ENCODE assay signal across 9 mouse cellular contexts in the genomic region with DNA sequence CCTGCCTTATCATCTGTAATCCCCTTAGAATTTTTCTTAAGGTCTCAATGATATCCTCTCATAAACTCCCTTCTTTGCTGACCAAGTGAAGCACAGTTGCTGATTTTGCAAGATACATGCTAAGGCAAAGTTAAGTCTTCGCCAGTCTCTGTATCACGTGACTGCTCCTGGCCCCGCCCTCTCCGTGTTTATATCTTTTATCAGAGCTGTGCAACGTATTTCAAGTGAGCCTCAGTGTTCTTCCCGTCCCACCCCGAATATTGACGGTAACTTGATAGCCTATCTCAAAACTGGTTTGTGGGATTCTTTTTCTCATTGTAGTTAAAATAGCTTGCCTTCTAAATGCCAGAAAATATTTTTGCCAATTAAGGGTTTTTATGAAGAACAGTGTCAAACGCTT. TPM values are rescaled to one million over a fixed set of nuclear protein-coding genes. Genes with fewer than 3 reads are reported as not detected.
A peak's percentile ranks its signal among the peaks of the same experiment; 100 is the strongest.
DNase-seq lines count a peak whose midpoint lies in the region; ATAC-seq and TF ChIP-seq lines count a peak whose summit lies in the region.
"Had no signal": no experiment of that assay in that cellular context is flagged by ENCODE, and none has a peak within 500 bp of the region (broad histone marks: within the 10 kb centered on the region; RNA-seq: fewer than 3 reads in every experiment).

No protein-coding gene starts in this region.

- ATAC-seq in hindbrain, embryonic 13.5 days (ENCODE audit: low FRiP score), result no peak
- no peak for ATAC-seq in embryonic facial prominence, embryonic 11.5 days (replicated peaks; ENCODE audit: insufficient number of reproducible peaks, low FRiP score, low TSS enrichment, low read depth)
- peak; percentile 68; the same call in 1 of the 2 replicates for ATAC-seq in heart, embryonic 12.5 days (ENCODE audit: insufficient number of reproducible peaks, low FRiP score)
- no peak for ATAC-seq in kidney, postnatal 0 days (replicated peaks; ENCODE audit: low FRiP score, low read depth)
- ATAC-seq: Patski had no signal

- DNase-seq in hindbrain, embryonic 10.5 days (ENCODE audit: low spot score), result no peak
- peak; percentile 28 for DNase-seq in embryonic facial prominence, embryonic 11.5 days (ENCODE audit: low spot score)
- peak; percentile 82 for DNase-seq in kidney, postnatal 0 days (ENCODE audit: low spot score)
- DNase-seq in lung, postnatal 4 days, result peak; percentile 69 to 78
- DNase-seq in thymus, postnatal 25 days, result peak; percentile 68
- DNase-seq in cerebellum, adult 8-10 months, result no peak

- no peak for TF ChIP-seq CTCF in kidney, postnatal 0 days (IDR thresholded peaks at IDR 0.05; ENCODE audit: low read depth)

- no peaks in the 10 kb centered on the region for H3K9me3 ChIP-seq in hindbrain, embryonic 13.5 days
- H3K9me3 ChIP-seq in hindbrain, embryonic 10.5 days, result no peaks in the 10 kb centered on the region
- H3K9me3 ChIP-seq in embryonic facial prominence, embryonic 11.5 days (replicated peaks; ENCODE audit: control insufficient read depth, low read length), result no peaks in the 10 kb centered on the region
- H3K9me3 ChIP-seq in heart, embryonic 12.5 days (replicated peaks), result no peaks in the 10 kb centered on the region
- no peaks in the 10 kb centered on the region for H3K9me3 ChIP-seq in kidney, postnatal 0 days (replicated peaks; ENCODE audit: low read length)

- no peak overlapping the region for H3K27ac ChIP-seq in hindbrain, embryonic 13.5 days
- no peak overlapping the region for H3K27ac ChIP-seq in hindbrain, embryonic 10.5 days
- no peak overlapping the region for H3K27ac ChIP-seq in embryonic facial prominence, embryonic 11.5 days (replicated peaks; ENCODE audit: low read depth, low read length)
- peak overlapping the region; percentile 78 for H3K27ac ChIP-seq in heart, embryonic 12.5 days (ENCODE audit: poor library complexity, severe bottlenecking)
- H3K27ac ChIP-seq in kidney, postnatal 0 days, result peak overlapping the region; percentile 72

- H3K4me2 ChIP-seq in hindbrain, embryonic 13.5 days, result peak overlapping the region; percentile 22
- no peak overlapping the region for H3K4me2 ChIP-seq in embryonic facial prominence, embryonic 11.5 days (ENCODE audit: low read depth, low read length)
- H3K4me2 ChIP-seq in heart, embryonic 12.5 days, result peak overlapping the region; percentile 56
- H3K4me2 ChIP-seq in kidney, postnatal 0 days (ENCODE audit: low read length), result peak overlapping the region; percentile 53

- H3K27me3 ChIP-seq in hindbrain, embryonic 13.5 days, result no peaks in the 10 kb centered on the region
- H3K27me3 ChIP-seq in hindbrain, embryonic 10.5 days (ENCODE audit: insufficient read depth, poor library complexity, severe bottlenecking), result no peaks in the 10 kb centered on the region
- H3K27me3 ChIP-seq in embryonic facial prominence, embryonic 11.5 days (ENCODE audit: control insufficient read depth, insufficient read depth, low read length), result no peaks in the 10 kb centered on the region
- H3K27me3 ChIP-seq in heart, embryonic 12.5 days (replicated peaks), result no peaks in the 10 kb centered on the region
- no peaks in the 10 kb centered on the region for H3K27me3 ChIP-seq in kidney, postnatal 0 days (ENCODE audit: insufficient read depth, low read length)
- H3K27me3 ChIP-seq: Patski had no signal

- no peak overlapping the region for H3K9ac ChIP-seq in hindbrain, embryonic 13.5 days
- H3K9ac ChIP-seq in embryonic facial prominence, embryonic 11.5 days (replicated peaks; ENCODE audit: low read length), result no peak overlapping the region; the same call in 1 of the 2 replicates
- no peak overlapping the region for H3K9ac ChIP-seq in heart, embryonic 12.5 days
- H3K9ac ChIP-seq in kidney, postnatal 0 days (ENCODE audit: low read depth, low read length), result 0 out of 2 replicates have a peak overlapping the region, but pooled peaks have one; percentile 36

- H3K36me3 ChIP-seq in hindbrain, embryonic 13.5 days, result no peaks in the 10 kb centered on the region
- no peaks in the 10 kb centered on the region for H3K36me3 ChIP-seq in hindbrain, embryonic 10.5 days
- no peaks in the 10 kb centered on the region for H3K36me3 ChIP-seq in embryonic facial prominence, embryonic 11.5 days (replicated peaks; ENCODE audit: control insufficient read depth, insufficient read depth, low read depth, low read length)
- no peaks in the 10 kb centered on the region for H3K36me3 ChIP-seq in heart, embryonic 12.5 days
- no peaks in the 10 kb centered on the region for H3K36me3 ChIP-seq in kidney, postnatal 0 days (ENCODE audit: insufficient read depth, low read length)

- 76% methylated on average over 9 of the region's 9 CpGs for WGBS in hindbrain, embryonic 13.5 days
- 81% methylated on average over 9 of the region's 9 CpGs for WGBS in hindbrain, embryonic 10.5 days
- 57% methylated on average over 9 of the region's 9 CpGs for WGBS in embryonic facial prominence, embryonic 11.5 days
- 31% methylated on average over 9 of the region's 9 CpGs for WGBS in heart, embryonic 12.5 days
- WGBS in kidney, postnatal 0 days, result 23% methylated on average over 9 of the region's 9 CpGs

- no peak overlapping the region for H3K4me3 ChIP-seq in hindbrain, embryonic 13.5 days
- no peak overlapping the region for H3K4me3 ChIP-seq in hindbrain, embryonic 10.5 days
- H3K4me3 ChIP-seq in embryonic facial prominence, embryonic 11.5 days (ENCODE audit: low read depth, low read length), result no peak overlapping the region
- H3K4me3 ChIP-seq in heart, embryonic 12.5 days, result peak overlapping the region; percentile 15
- H3K4me3 ChIP-seq in kidney, postnatal 0 days (replicated peaks; ENCODE audit: low read depth, low read length), result peak overlapping the region; percentile 27

- 0 out of 2 replicates have a peak, but pooled peaks cover 4% of the 10 kb centered on the region for H3K4me1 ChIP-seq in hindbrain, embryonic 13.5 days (replicated peaks)
- H3K4me1 ChIP-seq in hindbrain, embryonic 10.5 days (replicated peaks), result peaks cover 13% of the 10 kb centered on the region; the same call in 1 of the 2 replicates
- 0 out of 2 replicates have a peak, but pooled peaks cover 3% of the 10 kb centered on the region for H3K4me1 ChIP-seq in embryonic facial prominence, embryonic 11.5 days (ENCODE audit: control insufficient read depth, insufficient read depth, low read length)
- peaks cover 17% of the 10 kb centered on the region for H3K4me1 ChIP-seq in heart, embryonic 12.5 days (replicated peaks)
- no peaks in the 10 kb centered on the region; the same call in 1 of the 2 replicates for H3K4me1 ChIP-seq in kidney, postnatal 0 days (replicated peaks; ENCODE audit: insufficient read depth, low read length)

RNA-seq across cellular contexts. Expression of a gene that starts 29.5 kb away (rescaled TPM):
- 21.2 and 24.8 TPM in 2 replicates for polyA plus RNA-seq in hindbrain, embryonic 13.5 days (2015; fragmentation: Nextera tagmentation; extraction: Ambion mirVana)
- polyA plus RNA-seq in hindbrain, embryonic 10.5 days (2016; fragmentation: Nextera tagmentation; extraction: Ambion mirVana), result 28.2 and 30.4 TPM in 2 replicates
- polyA plus RNA-seq in embryonic facial prominence, embryonic 11.5 days (2014; fragmentation: Nextera tagmentation; extraction: Ambion mirVana), result 27.0 and 29.1 TPM in 2 replicates
- 20.4 and 21.9 TPM in 2 replicates for polyA plus RNA-seq in heart, embryonic 12.5 days (2016; fragmentation: Nextera tagmentation; extraction: Ambion mirVana)
- polyA plus RNA-seq in kidney, postnatal 0 days (2015; fragmentation: Nextera tagmentation; extraction: Ambion mirVana), result 26.2 and 27.5 TPM in 2 replicates

RNA-seq across cellular contexts. Expression of a gene that starts 30.3 kb away (rescaled TPM):
- 16.9 and 18.0 TPM in 2 replicates for polyA plus RNA-seq in hindbrain, embryonic 13.5 days (2015; fragmentation: Nextera tagmentation; extraction: Ambion mirVana)
- 19.0 and 20.0 TPM in 2 replicates for polyA plus RNA-seq in hindbrain, embryonic 10.5 days (2016; fragmentation: Nextera tagmentation; extraction: Ambion mirVana)
- 19.4 and 21.1 TPM in 2 replicates for polyA plus RNA-seq in embryonic facial prominence, embryonic 11.5 days (2014; fragmentation: Nextera tagmentation; extraction: Ambion mirVana)
- 16.3 and 17.4 TPM in 2 replicates for polyA plus RNA-seq in heart, embryonic 12.5 days (2016; fragmentation: Nextera tagmentation; extraction: Ambion mirVana)
- 23.3 and 24.7 TPM in 2 replicates for polyA plus RNA-seq in kidney, postnatal 0 days (2015; fragmentation: Nextera tagmentation; extraction: Ambion mirVana)

RNA-seq across cellular contexts. Expression of a gene that starts 59.0 kb away (rescaled TPM):
- polyA plus RNA-seq in hindbrain, embryonic 13.5 days (2015; fragmentation: Nextera tagmentation; extraction: Ambion mirVana), result 14.7 and 17.6 TPM in 2 replicates
- 9.8 and 11.4 TPM in 2 replicates for polyA plus RNA-seq in hindbrain, embryonic 10.5 days (2016; fragmentation: Nextera tagmentation; extraction: Ambion mirVana)
- 16.7 and 18.2 TPM in 2 replicates for polyA plus RNA-seq in embryonic facial prominence, embryonic 11.5 days (2014; fragmentation: Nextera tagmentation; extraction: Ambion mirVana)
- polyA plus RNA-seq in heart, embryonic 12.5 days (2016; fragmentation: Nextera tagmentation; extraction: Ambion mirVana), result 10.5 and 10.8 TPM in 2 replicates
- polyA plus RNA-seq in kidney, postnatal 0 days (2015; fragmentation: Nextera tagmentation; extraction: Ambion mirVana), result 10.6 and 11.1 TPM in 2 replicates

Comparison
In these comparisons a context has a peak if more than half of its experiments do, and no peak if none do; other contexts are left out.
1. H3K27ac ChIP-seq: peak in heart, embryonic 12.5 days (single experiment) and kidney, postnatal 0 days (single experiment); none in hindbrain, embryonic 13.5 days (single experiment), hindbrain, embryonic 10.5 days (single experiment) and embryonic facial prominence, embryonic 11.5 days (single experiment).
2. H3K4me3 ChIP-seq: peak in heart, embryonic 12.5 days (single experiment) and kidney, postnatal 0 days (single experiment); none in hindbrain, embryonic 13.5 days (single experiment), hindbrain, embryonic 10.5 days (single experiment) and embryonic facial prominence, embryonic 11.5 days (single experiment).
3. DNase-seq: peak in embryonic facial prominence, embryonic 11.5 days (single experiment), kidney, postnatal 0 days (single experiment), lung, postnatal 4 days (2 of 2) and thymus, postnatal 25 days (single experiment); none in hindbrain, embryonic 10.5 days (single experiment) and cerebellum, adult 8-10 months (single experiment).